Mouse (Mus musculus): ENCODE data around the gene Bbox1. TPM values are rescaled to one million over a fixed set of nuclear protein-coding genes. Genes with fewer than 3 reads are reported as not detected.

The Bbox1 gene
- total and polyA plus RNA-seq, 3 experiments: not detected

DNA sequence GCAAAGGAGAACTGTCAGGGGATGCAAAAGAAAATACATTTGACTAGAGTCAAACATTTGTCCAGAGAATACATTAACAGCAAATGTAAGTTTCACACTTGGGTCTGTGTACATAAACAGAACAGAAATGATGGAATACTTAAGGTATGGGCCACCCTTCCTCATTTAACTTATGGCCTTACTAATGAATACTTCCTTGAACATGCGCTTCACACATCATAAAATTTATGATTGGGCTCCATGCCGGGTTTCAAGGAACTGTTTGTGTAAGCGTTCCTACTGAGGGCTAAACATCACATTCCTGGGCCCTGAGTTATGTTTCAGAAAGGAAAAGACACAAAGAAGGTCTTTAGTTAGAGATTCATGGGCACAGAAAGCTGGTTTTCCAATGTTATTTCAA, 19.4 kb downstream of the Bbox1 start:
- H3K36me3 ChIP-seq (replicated peaks in 1 of 2; ENCODE audit: control insufficient read depth in 1 of 2, insufficient read depth in 1 of 2, low read length in 1 of 2): no peaks in the 10 kb centered on the region
- no peak overlapping the region for H3K27ac ChIP-seq (ENCODE audit: insufficient read depth, low read depth)
- H3K4me2 ChIP-seq (ENCODE audit: insufficient read depth, low read depth, poor library complexity, severe bottlenecking): no peak overlapping the region
- dilution Hi-C loops (cut with MboI; ENCODE audit: extremely low pct_ligation_motif_present, extremely low pct_unique_long_range_greater_than_20kb, low sequenced_read_pairs) (no loop called here), in situ Hi-C loops (cut with MboI; ENCODE audit: low pct_ligation_motif_present, low pct_unique_long_range_greater_than_20kb, low sequenced_read_pairs) (no loop called here)
- peaks cover 22% of the 10 kb centered on the region for H3K9me3 ChIP-seq (replicated peaks; ENCODE audit: low read length)
- no peak overlapping the region for H3K9ac ChIP-seq (ENCODE audit: insufficient read depth, low read depth)
- no peak for TF ChIP-seq ELF1 (IDR thresholded peaks at IDR 0.05; ENCODE audit: low read depth, low read length)
- no peak for TF ChIP-seq MYC (IDR thresholded peaks at IDR 0.05; ENCODE audit: low read depth, low read length)
- no peak for TF ChIP-seq TCF12 (IDR thresholded peaks at IDR 0.05; ENCODE audit: low read depth, low read length)
- TF ChIP-seq NELFE (IDR thresholded peaks at IDR 0.05; ENCODE audit: low read depth, low read length): no peak
- no peak for TF ChIP-seq USF2 (conservative IDR thresholded peaks at IDR 0.05; ENCODE audit: low read depth, low read length)
- no peak for TF ChIP-seq USF1 (IDR thresholded peaks at IDR 0.05; ENCODE audit: low read depth, low read length)
- no peak overlapping the region for H3K4me3 ChIP-seq (replicated peaks in 1 of 3; ENCODE audit: low read depth in 2 of 3, low read length in 2 of 3, poor library complexity in 1 of 3)
- no peaks in the 10 kb centered on the region for H3K27me3 ChIP-seq (replicated peaks)
- no peak for DNase-seq (ENCODE audit: extremely low read depth)
- H3K79me2 ChIP-seq (replicated peaks; ENCODE audit: control insufficient read depth, extremely low read depth, insufficient read depth, poor library complexity, severe bottlenecking): no peaks in the 10 kb centered on the region
- H3K4me1 ChIP-seq (ENCODE audit: control insufficient read depth in 1 of 2, insufficient read depth in 2 of 2): no peaks in the 10 kb centered on the region

DNA sequence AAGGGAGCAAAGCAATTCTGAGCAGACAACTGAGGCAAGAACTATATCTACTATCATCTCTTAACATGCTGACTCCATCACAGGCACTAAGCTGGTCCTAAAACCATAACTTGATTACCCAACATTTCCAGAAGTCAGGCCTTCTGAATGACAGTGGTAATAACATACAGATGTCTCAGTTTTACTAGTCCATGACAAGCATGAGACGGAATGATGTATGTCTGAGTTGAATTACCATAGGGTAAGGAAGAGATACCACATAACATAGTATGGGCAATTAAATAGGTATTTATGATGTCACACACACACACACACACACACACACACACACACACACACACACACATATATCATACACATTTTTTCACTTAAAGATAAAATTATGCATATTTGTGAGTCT, 26.4 kb downstream of the Bbox1 start:
- Histone ChIP-seq H3K4me3 (replicated peaks in 1 of 3; ENCODE audit: low read depth in 2 of 3, low read length in 2 of 3, poor library complexity in 1 of 3) (no peak overlapping the region), H3K4me1 (ENCODE audit: control insufficient read depth in 1 of 2, insufficient read depth in 2 of 2) (no peaks in the 10 kb centered on the region), H3K79me2 (replicated peaks; ENCODE audit: control insufficient read depth, extremely low read depth, insufficient read depth, poor library complexity, severe bottlenecking) (no peaks in the 10 kb centered on the region), H3K9ac (ENCODE audit: insufficient read depth, low read depth) (no peak overlapping the region), H3K27ac (ENCODE audit: insufficient read depth, low read depth) (no peak overlapping the region), H3K27me3 (replicated peaks) (no peaks in the 10 kb centered on the region), H3K9me3 (replicated peaks; ENCODE audit: low read length) (peaks cover 17% of the 10 kb centered on the region), H3K4me2 (ENCODE audit: insufficient read depth, low read depth, poor library complexity, severe bottlenecking) (no peak overlapping the region), H3K36me3 (replicated peaks in 1 of 2; ENCODE audit: control insufficient read depth in 1 of 2, insufficient read depth in 1 of 2, low read length in 1 of 2) (no peaks in the 10 kb centered on the region)
- TF ChIP-seq BHLHE40 (IDR thresholded peaks at IDR 0.05; ENCODE audit: low read depth, low read length) (no peak), MYC (IDR thresholded peaks at IDR 0.05; ENCODE audit: low read depth, low read length) (no peak), HCFC1 (IDR thresholded peaks at IDR 0.05; ENCODE audit: low read depth, low read length) (no peak), UBTF (IDR thresholded peaks at IDR 0.05; ENCODE audit: low read depth, low read length) (no peak), NELFE (IDR thresholded peaks at IDR 0.05; ENCODE audit: low read depth, low read length) (no peak)
- in situ Hi-C loops (cut with MboI; ENCODE audit: low pct_ligation_motif_present, low pct_unique_long_range_greater_than_20kb, low sequenced_read_pairs) (no loop called here), dilution Hi-C loops (cut with MboI; ENCODE audit: extremely low pct_ligation_motif_present, extremely low pct_unique_long_range_greater_than_20kb, low sequenced_read_pairs) (no loop called here)
- no peak for DNase-seq (ENCODE audit: extremely low read depth)

DNA sequence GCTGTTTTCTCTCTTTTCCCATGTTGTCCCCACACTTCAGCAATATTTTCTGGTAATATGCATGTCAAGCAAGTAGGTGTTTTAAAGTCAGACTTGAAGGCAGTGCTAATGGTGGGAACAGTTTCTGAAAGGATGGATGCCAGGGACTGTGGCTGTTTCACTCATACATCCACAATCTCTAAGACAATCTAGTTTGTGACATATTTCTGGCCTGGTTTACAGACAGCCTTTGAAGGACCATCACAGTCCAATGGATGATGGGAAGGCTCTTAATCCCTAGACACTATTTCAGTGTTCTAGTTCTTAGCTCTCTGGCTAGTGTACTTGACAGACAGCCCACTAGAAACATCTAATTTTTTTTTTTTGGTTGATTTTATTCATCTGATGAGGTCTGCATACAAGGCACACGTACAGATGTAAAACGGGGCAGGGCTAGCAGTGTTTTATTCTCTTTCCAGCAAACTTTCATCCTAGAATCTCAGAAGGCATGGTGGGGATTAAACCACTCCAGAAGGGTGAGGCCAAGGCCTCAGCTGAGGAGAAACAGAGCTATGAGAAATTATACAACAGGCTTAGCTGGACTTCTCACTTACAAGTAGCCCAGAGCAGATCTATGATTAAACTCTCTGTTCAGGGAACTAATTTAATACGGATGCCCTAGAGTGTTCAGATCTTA, 28.4 kb downstream of the Bbox1 start:
- Histone ChIP-seq H3K36me3 (replicated peaks in 1 of 2; ENCODE audit: control insufficient read depth in 1 of 2, insufficient read depth in 1 of 2, low read length in 1 of 2) (no peaks in the 10 kb centered on the region), H3K27me3 (replicated peaks) (no peaks in the 10 kb centered on the region), H3K79me2 (replicated peaks; ENCODE audit: control insufficient read depth, extremely low read depth, insufficient read depth, poor library complexity, severe bottlenecking) (no peaks in the 10 kb centered on the region), H3K4me3 (replicated peaks in 1 of 3; ENCODE audit: low read depth in 2 of 3, low read length in 2 of 3, poor library complexity in 1 of 3) (no peak overlapping the region), H3K27ac (ENCODE audit: insufficient read depth, low read depth) (no peak overlapping the region), H3K4me1 (ENCODE audit: control insufficient read depth in 1 of 2, insufficient read depth in 2 of 2) (no peaks in the 10 kb centered on the region), H3K9ac (ENCODE audit: insufficient read depth, low read depth) (no peak overlapping the region), H3K9me3 (replicated peaks; ENCODE audit: low read length) (peaks cover 14% of the 10 kb centered on the region), H3K4me2 (ENCODE audit: insufficient read depth, low read depth, poor library complexity, severe bottlenecking) (no peak overlapping the region)
- in situ Hi-C loops (cut with MboI; ENCODE audit: low pct_ligation_motif_present, low pct_unique_long_range_greater_than_20kb, low sequenced_read_pairs) (no loop called here), dilution Hi-C loops (cut with MboI; ENCODE audit: extremely low pct_ligation_motif_present, extremely low pct_unique_long_range_greater_than_20kb, low sequenced_read_pairs) (no loop called here)
- DNase-seq (ENCODE audit: extremely low read depth): no peak
- TF ChIP-seq GABPA (IDR thresholded peaks at IDR 0.05; ENCODE audit: insufficient replicate concordance, low read depth, low read length): no peak
- no peak for TF ChIP-seq MYC (IDR thresholded peaks at IDR 0.05; ENCODE audit: low read depth, low read length)
- no peak for TF ChIP-seq KAT2A (IDR thresholded peaks at IDR 0.05; ENCODE audit: insufficient replicate concordance, low read length)
- TF ChIP-seq USF1 (IDR thresholded peaks at IDR 0.05; ENCODE audit: low read depth, low read length): no peak
- no peak for TF ChIP-seq CHD2 (IDR thresholded peaks at IDR 0.05; ENCODE audit: low read length)
- no peak for TF ChIP-seq POLR2AphosphoS2 (IDR thresholded peaks at IDR 0.05; ENCODE audit: low read depth, low read length)
- TF ChIP-seq EP300 (IDR thresholded peaks at IDR 0.05; ENCODE audit: low read length): no peak
- TF ChIP-seq TCF12 (IDR thresholded peaks at IDR 0.05; ENCODE audit: low read depth, low read length): no peak
- no peak for TF ChIP-seq CHD1 (IDR thresholded peaks at IDR 0.05; ENCODE audit: low read depth, low read length)
- TF ChIP-seq HCFC1 (IDR thresholded peaks at IDR 0.05; ENCODE audit: low read depth, low read length): no peak
- TF ChIP-seq BHLHE40 (IDR thresholded peaks at IDR 0.05; ENCODE audit: low read depth, low read length): no peak
- TF ChIP-seq ZKSCAN1 (IDR thresholded peaks at IDR 0.05; ENCODE audit: borderline replicate concordance, low read depth, low read length): no peak
- no peak for TF ChIP-seq UBTF (IDR thresholded peaks at IDR 0.05; ENCODE audit: low read depth, low read length)
- TF ChIP-seq ZC3H11A (IDR thresholded peaks at IDR 0.05; ENCODE audit: low read depth, low read length): no peak
- no peak for TF ChIP-seq RAD21 (IDR thresholded peaks at IDR 0.05; ENCODE audit: low read depth, low read length)
- TF ChIP-seq E2F4 (IDR thresholded peaks at IDR 0.05; ENCODE audit: insufficient replicate concordance, low read depth, low read length): no peak
- TF ChIP-seq IRF4 (IDR thresholded peaks at IDR 0.05; ENCODE audit: low read depth, low read length): no peak
